Mouse (Mus musculus): ENCODE measurements around the gene Fntb.

The Fntb gene

DNA sequence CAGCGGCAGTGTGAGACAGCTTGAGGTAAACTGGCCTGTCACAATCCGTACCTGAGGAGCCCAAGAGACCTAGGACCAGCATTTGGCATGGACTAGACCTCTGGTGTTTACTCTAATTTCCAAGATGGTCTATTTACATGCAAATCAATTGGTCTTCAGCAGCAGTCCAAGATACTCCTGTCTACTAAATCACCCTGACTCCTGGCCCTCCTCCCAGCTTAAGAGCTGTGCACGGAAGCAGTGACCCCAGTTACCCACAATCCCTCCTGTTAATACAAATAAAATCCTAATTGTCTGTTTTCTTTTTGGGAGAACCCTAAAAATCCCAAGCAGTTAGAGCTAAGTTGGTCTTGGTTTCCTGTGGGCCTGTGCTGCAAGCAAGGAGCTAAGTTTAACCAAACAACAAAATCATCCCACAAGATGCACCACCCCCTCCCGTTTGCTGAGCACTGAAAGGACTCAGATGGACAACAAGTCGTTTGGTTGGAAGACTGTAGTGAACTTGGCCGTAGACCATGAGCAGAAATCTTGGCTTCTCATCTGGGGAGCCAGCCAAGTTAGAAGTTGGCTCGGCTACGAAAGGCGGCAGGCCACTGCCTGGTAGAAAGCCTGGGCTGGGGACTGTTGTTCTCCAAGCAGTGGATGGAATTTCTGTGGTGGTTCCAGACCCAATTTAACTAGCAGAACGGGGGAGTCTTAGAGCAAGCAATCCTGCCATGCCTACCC, 189.5 kb downstream of the Fntb start:
- DNase-seq (ENCODE audit: low spot score in 2 of 2): peak; percentile 39 to 70

DNA sequence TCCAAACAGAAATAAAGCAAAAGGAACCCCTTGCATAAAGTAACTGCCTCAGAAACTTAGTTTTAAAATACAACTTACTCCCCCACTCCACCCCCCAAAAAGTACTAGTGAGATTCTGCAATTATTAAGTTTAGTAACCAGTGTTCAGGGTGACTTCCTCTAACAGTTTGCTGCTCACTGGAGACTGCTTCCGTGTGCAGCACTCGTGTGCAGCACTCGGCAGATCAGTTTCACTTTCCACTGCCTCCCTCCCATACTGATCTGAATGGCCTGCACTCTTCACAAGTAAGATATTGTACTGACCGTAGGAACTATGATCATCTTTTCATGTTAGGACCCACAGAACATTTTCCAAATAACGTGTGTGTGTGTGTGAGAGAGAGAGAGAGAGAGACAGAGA, 192.3 kb downstream of the Fntb start:
- DNase-seq (ENCODE audit: low spot score in 2 of 2): no peak

DNA sequence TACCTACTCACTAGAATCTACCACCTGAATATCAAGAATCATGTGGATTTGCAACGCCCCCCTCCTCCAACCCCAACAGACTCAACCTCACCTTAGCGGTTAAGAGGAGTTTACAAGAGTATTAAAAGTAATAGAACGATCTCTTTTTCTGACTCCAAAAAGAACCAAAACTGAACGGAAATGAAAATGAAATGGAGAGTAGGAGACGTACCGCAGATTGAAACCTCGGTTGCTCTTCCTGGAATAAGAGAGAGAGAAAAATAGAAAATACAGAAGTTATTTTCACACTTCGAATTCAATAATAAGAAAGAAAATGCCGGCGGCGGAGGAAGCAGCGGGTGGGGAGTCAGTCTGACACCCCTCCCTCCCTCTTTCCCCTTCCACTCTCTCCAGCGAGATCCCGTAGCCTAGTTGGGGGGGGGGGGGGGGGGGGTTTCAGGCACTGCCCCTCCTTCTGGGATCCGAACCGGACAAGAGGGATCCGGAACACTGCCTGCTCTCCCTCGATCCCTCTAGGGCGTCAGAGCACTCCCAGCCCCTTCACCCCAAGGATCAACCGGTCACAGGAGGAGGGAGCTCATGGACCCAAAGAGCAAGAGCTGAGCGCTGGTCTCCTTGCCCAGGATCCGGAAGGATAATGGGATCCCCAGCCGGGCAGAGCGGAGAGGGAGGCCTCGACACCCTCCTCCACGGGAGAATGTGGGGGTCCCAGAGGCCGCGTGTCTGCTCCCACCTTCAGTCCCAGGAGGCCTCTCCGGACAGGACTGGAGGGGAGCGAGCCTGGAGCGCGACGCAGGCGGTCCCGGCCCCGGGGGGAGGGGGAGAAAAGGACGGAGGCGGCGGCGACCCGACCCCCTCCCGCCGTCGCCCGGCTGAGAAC, 195.9 kb downstream of the Fntb start:
- peak in 1 of 2 experiments; percentile 37 for DNase-seq (ENCODE audit: low spot score in 2 of 2)

DNA sequence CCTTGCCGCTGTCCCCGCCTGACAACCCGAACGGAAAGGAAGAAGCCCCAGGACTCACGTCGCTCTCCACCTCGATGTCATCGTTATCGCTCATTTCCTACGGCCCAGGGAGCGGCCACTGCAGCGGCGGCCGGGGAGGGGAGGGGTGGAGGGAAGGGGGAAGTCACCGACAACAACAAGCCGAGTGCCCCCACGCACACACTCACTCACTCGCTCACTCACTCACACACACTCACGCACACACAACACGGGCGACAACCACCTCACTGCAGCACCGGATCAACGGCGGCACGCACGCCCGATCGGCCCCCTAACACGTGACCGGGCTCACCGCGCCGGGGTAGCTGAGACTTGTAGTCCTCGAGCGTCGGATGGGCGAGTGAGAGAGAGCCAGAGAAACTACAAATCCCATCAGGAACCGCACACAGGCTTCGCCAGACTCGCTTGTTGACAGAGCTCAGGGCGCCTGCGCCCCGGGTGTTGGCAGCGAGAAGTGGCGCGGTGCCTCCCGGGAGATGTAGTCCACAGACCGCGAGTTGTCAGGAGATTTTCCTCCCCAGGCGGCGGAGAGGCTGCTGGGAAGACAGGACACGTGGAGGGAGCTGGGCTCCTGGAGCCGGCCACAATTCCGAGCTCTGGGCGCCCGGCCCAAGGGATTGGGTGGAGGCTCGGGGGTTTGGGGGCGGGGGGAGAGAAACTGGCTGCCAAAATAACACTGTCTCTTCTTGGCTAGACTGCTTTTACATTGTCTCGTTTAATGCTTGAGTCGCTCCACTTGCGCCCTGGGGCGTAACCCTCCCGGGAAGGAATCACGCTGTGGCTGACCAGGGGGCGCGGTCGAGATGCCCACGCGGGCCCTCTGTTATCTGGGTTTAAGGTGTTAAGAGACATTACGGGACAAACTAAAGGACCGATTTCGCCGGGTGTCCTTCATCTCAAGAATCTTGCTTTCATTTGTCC, 196.8 kb downstream of the Fntb start, which contains the start of gene Max:
Gene Max (minus strand): TSS at position 270 of the 960 bp plus-strand sequence.
- peak; percentile 96 to 99 for DNase-seq (ENCODE audit: low spot score in 2 of 2)

DNA sequence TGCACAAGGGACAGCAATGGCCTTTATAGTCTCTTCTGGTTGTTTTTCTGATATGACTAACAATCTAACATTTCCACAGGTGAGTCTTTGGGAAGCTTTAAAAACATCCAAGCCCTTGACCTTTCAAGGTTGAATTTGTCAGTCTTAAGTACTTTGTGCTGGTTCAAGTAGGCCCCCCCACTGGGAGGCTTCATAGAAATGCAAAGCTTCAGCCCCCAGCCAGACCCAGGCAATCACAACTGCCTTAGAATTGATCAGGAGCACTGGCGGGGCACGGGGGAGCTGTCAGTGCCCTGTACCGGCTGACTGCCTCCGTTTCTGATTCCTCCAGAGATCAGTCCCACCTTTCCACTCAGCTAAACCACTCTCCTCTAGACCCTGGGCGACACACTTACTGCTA, 199.7 kb downstream of the Fntb start:
- no peak for DNase-seq (ENCODE audit: low spot score in 2 of 2)

DNA sequence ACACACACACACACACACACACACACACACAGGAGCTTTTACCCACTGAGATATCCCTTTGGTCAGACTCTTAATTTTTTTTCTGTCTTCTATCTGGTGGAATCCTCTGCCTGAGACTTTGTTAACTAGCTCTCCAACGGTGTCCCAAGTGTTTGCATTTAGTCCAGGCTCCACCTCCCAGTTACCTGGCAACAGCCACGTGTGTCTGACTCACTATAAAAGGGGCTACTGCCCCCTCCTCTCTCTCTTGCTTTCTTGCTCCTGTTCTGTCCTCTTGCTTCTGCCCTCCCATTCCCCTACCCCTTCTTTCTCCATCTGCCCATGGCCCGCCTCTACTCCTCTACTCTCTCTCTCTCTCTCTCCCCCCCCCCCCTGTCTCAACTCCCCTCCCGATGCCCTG, 200.5 kb downstream of the Fntb start:
- DNase-seq (ENCODE audit: low spot score in 2 of 2): no peak
